Mouse (Mus musculus) liver, adult 2 months (tissue): Measurements from ENCODE around the gene Gan. TPM values are rescaled to one million over a fixed set of nuclear protein-coding genes. Genes with fewer than 3 reads are reported as not detected.

Experiments used
- DNase-seq: peaks from one replicate; pipeline ENCODE4 v3.0.0-alpha.2; 2011; ENCODE audit warnings: low read depth, low spot score; ENCODE audit errors: extremely low read depth
- H3K27ac ChIP-seq: fragments of 200-500 bp; replicated peaks from 2 replicates; pipeline ENCODE4 v1.5.1; 2012; ENCODE audit warnings: low read depth, mild to moderate bottlenecking, control low read depth, inconsistent platforms, low read length; ENCODE audit not compliant: insufficient read depth
- H3K27me3 ChIP-seq: fragments of 200-500 bp; 2 replicates; pipeline ENCODE4 v1.6.1; 2012; ENCODE audit warnings: mild to moderate bottlenecking, moderate library complexity, low read length, inconsistent platforms; ENCODE audit not compliant: control insufficient read depth, insufficient read depth
- H3K36me3 ChIP-seq: fragments of 200-500 bp; 2 replicates; pipeline ENCODE4 v1.6.1; 2012; ENCODE audit warnings: low read length, inconsistent platforms; ENCODE audit not compliant: control insufficient read depth, insufficient read depth
- H3K4me1 ChIP-seq: fragments of 200-500 bp; 2 replicates; pipeline ENCODE4 v1.6.1; 2011; ENCODE audit warnings: low read length; ENCODE audit not compliant: control insufficient read depth, insufficient read depth
- H3K4me3 ChIP-seq: fragments of 200-500 bp; 2 replicates; pipeline ENCODE4 v1.5.1; 2011; ENCODE audit warnings: low read depth, mild to moderate bottlenecking, control low read depth, low read length, moderate library complexity; ENCODE audit not compliant: insufficient read depth
- H3K79me2 ChIP-seq: fragments of 200-500 bp; 2 replicates; pipeline ENCODE4 v1.6.1; 2012; ENCODE audit warnings: inconsistent platforms, mild to moderate bottlenecking, low read length, moderate library complexity; ENCODE audit not compliant: control insufficient read depth, insufficient read depth
- H3K9ac ChIP-seq: fragments of 200-500 bp; 2 replicates; pipeline ENCODE4 v1.6.1; 2012; ENCODE audit warnings: low read depth, mild to moderate bottlenecking, control low read depth, inconsistent platforms, low read length
- CTCF ChIP-seq: fragments of 200-500 bp; IDR thresholded peaks from 2 replicates; pipeline ENCODE4 v1.5.1; 2011; ENCODE audit warnings: low read depth, low read length, control low read depth
- POLR2A ChIP-seq: fragments of 200-500 bp; IDR thresholded peaks from 2 replicates; pipeline ENCODE4 v1.6.1; 2011; ENCODE audit warnings: low read length, control low read depth; ENCODE audit not compliant: insufficient read depth; ENCODE audit errors: extremely low read depth
- WGBS: fragments of 180-500 bp; shearing (Covaris S2); methylation state at CpG from one replicate; pipeline ENCODE4 v1.1.7; 2018; 5-methylcytosine and 5-hydroxymethylcytosine counted together
- polyA plus RNA-seq: library from polyadenylated mRNA; depleted of rRNA; stranded (reverse); fragments of >200 nt; gene quantifications from 2 replicates; pipeline ENCODE4 v1.2.3, GENCODE M21; 2012
- total RNA-seq: library from RNA; depleted of rRNA; stranded (reverse); fragments of >200 nt; gene quantifications from 2 replicates; pipeline ENCODE4 v1.2.3, GENCODE M21; 2014

Gene Gan
- total and polyA plus RNA-seq, 2 experiments = 1.2 to 1.5 TPM

DNA sequence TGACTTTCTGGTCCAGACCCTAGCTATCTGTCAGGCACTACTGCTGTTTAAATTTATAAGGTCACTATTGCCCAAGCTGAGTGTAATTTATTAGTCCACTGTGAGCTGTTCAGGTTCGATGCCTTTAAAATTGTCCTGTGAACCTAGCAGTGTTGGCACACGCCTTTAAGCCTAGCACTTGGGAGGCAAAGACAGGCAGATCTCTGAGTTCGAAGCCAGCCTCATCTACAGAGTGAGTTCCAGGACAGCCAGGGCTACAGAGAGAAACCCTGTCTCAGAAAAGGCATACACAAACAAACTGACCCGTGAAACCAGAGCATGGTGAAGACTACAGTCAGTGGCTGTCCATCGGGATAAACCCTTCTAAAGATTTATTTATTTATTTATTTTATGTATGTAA, 82.4 kb downstream of the Gan start:
- Histone ChIP-seq H3K27ac (no peak overlapping the region), H3K36me3 (no peaks in the 10 kb centered on the region), H3K4me1 (no peaks in the 10 kb centered on the region), H3K79me2 (no peaks in the 10 kb centered on the region), H3K4me3 (no peak overlapping the region), H3K9ac (no peak overlapping the region), H3K27me3 (no peaks in the 10 kb centered on the region)
- 85% methylated on average over 5 of the region's 5 CpGs for WGBS
- DNase-seq = no peak
- TF ChIP-seq POLR2A (no peak), CTCF (no peak)

DNA sequence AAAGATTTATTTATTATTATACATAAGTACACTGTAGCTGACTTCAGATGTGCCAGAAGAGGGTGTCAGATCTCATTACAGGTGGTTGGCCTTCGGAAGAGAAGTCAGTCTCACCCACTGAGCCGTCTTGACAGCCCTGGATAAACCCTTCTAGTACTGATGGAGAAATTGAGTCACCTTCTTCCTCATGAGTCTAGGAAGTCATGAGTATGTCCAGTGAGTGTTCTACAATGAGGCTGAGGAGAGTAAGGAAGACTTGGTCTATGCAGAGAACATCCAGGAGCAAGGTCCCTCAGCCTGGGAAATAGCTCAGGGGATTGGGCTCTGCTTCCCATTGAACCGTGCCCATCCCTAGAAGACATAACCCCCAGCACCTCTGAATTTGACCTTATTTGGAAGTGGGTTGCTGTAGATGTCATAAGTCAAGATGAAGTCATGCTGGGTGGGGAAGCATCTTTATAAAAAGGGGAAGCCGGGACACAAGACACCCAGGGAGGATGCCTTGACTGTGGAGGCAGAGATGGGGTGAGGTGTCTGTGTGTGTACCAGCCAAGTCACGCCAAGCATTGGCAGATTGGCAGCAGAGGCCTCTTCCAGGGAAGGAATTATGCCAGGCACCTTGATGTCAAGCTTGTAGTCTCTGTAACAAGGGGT, 83.0 kb downstream of the Gan start:
- no peaks in the 10 kb centered on the region for H3K4me1 ChIP-seq
- H3K4me3 ChIP-seq = no peak overlapping the region
- TF ChIP-seq CTCF (no peak), POLR2A (no peak)
- no peak overlapping the region for H3K9ac ChIP-seq
- H3K27me3 ChIP-seq = no peaks in the 10 kb centered on the region
- no peaks in the 10 kb centered on the region for H3K79me2 ChIP-seq
- no peak for DNase-seq
- no peaks in the 10 kb centered on the region for H3K36me3 ChIP-seq
- no peak overlapping the region for H3K27ac ChIP-seq
- WGBS = 88% methylated on average over 5 of the region's 5 CpGs

DNA sequence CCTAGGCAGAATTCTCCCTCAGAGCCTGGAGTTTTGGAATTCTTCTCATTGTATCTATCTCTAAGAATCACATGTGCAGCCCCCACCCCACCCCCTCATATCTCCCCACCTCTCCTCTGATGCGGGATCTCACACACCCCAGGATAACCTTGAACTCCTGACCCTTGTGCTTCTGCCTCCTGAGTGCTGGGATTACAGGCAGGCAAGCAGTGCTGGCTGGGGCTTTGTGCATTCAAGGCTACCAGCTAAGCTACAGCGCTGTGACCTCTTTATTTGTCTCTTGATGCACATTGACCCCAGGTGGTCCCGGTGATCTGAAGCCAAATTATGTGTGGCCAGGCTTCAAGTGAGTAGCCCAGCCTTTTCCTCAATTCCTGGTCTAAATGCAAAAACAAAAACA, 83.9 kb downstream of the Gan start:
- Histone ChIP-seq H3K4me3 (no peak overlapping the region), H3K27me3 (no peaks in the 10 kb centered on the region), H3K27ac (no peak overlapping the region), H3K79me2 (no peaks in the 10 kb centered on the region), H3K36me3 (no peaks in the 10 kb centered on the region), H3K9ac (no peak overlapping the region), H3K4me1 (no peaks in the 10 kb centered on the region)
- no peak for TF ChIP-seq POLR2A
- TF ChIP-seq CTCF = no peak
- no peak for DNase-seq
- 34% methylated on average over 3 of the region's 3 CpGs for WGBS

DNA sequence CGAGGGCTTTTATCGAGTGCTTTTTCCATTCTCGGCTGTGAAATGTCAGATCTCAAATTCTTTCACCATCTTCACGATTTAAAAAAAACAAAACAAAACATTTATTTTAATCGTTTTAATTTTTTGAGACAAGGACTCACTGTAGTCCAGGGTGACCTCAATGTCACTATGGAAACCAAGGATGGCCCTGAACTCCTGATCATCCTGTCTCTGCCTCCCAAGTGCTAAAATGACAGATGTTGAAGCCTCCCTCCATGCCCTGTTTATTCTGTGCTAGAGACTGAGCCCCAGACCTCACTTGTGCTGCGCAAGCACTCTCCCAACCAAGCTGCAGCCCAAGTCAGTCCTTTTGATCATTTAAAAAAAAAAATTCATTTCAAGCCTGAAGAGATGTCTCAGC, 84.4 kb downstream of the Gan start:
- WGBS = 78% methylated on average over 6 of the region's 6 CpGs

DNA sequence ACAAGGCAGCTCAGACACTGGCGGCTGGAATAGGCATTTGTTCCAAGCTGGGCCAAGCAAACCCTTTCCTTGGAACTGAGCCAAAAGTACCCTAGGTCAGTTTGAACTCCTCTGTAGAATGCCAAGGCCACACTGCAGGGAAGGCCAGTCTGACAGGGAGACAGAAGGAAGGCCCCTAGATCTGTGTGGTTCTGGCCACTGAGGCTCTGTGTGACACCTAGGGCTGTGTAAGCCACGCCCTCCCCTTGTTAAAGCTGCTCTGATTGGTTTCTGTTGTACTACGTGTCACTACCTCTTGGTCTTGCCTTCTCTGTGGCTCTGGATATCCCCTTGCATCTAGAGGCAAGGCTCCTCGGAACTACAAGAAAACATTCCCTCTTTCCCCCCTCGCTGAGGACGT, 86.7 kb downstream of the Gan start:
- H3K27me3 ChIP-seq = no peaks in the 10 kb centered on the region
- WGBS = 75% methylated on average over 6 of the region's 6 CpGs
- H3K9ac ChIP-seq = no peak overlapping the region
- no peaks in the 10 kb centered on the region for H3K36me3 ChIP-seq
- TF ChIP-seq CTCF (no peak), POLR2A (no peak)
- H3K4me1 ChIP-seq = no peaks in the 10 kb centered on the region
- H3K4me3 ChIP-seq = no peak overlapping the region
- DNase-seq = no peak
- H3K79me2 ChIP-seq = no peaks in the 10 kb centered on the region
- no peak overlapping the region for H3K27ac ChIP-seq

More for the DNA sequence above, 84.4 kb downstream of the Gan start:
- Histone ChIP-seq H3K79me2 (no peaks in the 10 kb centered on the region), H3K36me3 (no peaks in the 10 kb centered on the region), H3K4me3 (no peak overlapping the region), H3K27ac (no peak overlapping the region), H3K27me3 (no peaks in the 10 kb centered on the region), H3K9ac (no peak overlapping the region), H3K4me1 (no peaks in the 10 kb centered on the region)
- DNase-seq = no peak
- TF ChIP-seq CTCF = no peak
- TF ChIP-seq POLR2A = no peak

DNA sequence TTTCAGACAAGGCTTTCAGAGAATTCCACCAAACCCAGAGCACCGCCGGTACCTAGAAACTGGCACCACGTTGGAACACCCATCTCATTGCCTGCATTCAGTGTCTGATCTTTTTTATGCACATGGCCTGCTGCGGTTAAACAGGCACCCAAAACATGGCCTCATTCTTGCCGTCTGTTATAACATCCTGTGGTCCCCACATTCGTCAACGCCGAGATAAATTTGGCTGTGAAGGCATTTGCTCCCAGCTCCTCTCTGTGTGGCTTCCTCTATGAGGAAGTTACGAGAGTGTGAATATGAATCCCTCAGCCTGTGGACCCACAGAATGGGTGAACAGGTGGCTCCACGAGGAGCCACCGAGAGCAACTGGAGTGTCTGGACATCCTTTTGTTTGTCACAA, 90.4 kb downstream of the Gan start:
- WGBS = 77% methylated on average over 11 of the region's 11 CpGs
- Histone ChIP-seq H3K4me3 (no peak overlapping the region), H3K27me3 (no peaks in the 10 kb centered on the region), H3K79me2 (no peaks in the 10 kb centered on the region), H3K9ac (no peak overlapping the region), H3K36me3 (no peaks in the 10 kb centered on the region), H3K4me1 (no peaks in the 10 kb centered on the region), H3K27ac (no peak overlapping the region)
- no peak for DNase-seq
- no peak for TF ChIP-seq CTCF
